Mouse (Mus musculus) G1E (cell line): Measurements from ENCODE around the gene Itga9.

Experiments
- CTCF ChIP-seq: IDR thresholded peaks from 2 replicates; pipeline ENCODE4 v1.5.1; 2012; ENCODE audit warnings: low read depth, low read length, inconsistent platforms, mixed read lengths
- POLR2AphosphoS5 ChIP-seq: IDR thresholded peaks from 2 replicates; pipeline ENCODE4 v1.6.1; 2012; ENCODE audit warnings: low read depth, low read length, inconsistent platforms; ENCODE audit not compliant: insufficient replicate concordance

GRCm38 (mm10) chr9:118571701-118572100 is 34.8 kb upstream of the Itga9 start:
- no peak for TF ChIP-seq POLR2AphosphoS5
- no peak for TF ChIP-seq CTCF
